7 mouse cellular contexts compared by ENCODE assay signal in the genomic region with DNA sequence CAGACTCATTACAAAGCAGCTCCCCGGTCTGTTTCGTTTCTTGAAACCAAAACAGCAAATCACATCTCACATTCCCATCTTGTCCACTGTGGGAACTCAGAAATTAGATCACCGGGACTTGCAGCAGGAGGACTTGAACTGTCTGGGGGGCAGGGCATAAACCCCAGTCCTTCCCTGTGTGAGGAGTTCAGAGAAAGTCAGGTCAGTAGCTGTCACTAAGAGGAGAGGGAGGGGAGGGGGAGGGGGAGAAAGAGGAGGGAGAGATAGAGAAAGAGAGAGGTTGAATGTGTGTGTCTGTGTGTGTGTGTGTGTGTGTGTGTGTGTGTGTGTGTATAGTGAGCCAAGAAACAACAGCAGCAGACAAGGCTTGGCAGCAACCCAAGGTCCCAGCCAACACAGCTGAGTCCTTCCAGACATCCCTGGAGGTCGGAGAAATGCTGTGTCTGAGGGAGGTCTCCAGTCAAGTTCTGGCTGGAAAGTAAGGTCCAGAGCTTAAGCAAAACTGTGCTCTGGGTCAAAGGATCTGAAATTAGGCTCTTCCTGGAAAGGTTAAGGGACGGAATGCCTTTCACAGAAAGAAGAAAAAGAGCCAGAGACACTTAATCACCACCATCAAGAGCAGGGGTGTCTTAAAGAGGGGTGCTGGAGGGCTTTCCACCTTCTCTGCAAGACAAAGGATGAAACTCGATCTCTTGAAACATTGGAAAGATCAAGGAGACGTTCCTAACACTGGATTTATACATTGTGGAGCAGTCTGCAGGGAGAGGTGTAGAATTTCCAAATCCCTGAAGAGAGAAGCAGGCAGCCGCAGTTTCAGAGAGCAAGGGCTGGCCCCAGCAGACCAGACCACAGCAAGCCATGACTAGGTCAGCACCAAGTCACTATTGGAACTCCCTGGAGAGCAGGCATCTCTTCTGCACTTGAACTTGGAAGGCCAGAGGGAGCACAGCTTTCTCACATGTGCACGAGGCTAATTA. TPM values are rescaled to one million over a fixed set of nuclear protein-coding genes. Genes with fewer than 3 reads are reported as not detected.
DNase-seq lines count a peak whose midpoint lies in the region; ATAC-seq and TF ChIP-seq lines count a peak whose summit lies in the region.

No protein-coding gene starts in this region.

- no peak overlapping the region for H3K9ac ChIP-seq in intestine, postnatal 0 days (ENCODE audit: low read depth, low read length)
- no peak overlapping the region; the same call in 1 of the 2 replicates for H3K9ac ChIP-seq in stomach, embryonic 16.5 days (ENCODE audit: low read length)

- H3K4me2 ChIP-seq in intestine, postnatal 0 days (replicated peaks; ENCODE audit: low read depth), result 0 out of 2 replicates have a peak overlapping the region, but pooled peaks have one; percentile 17
- peak overlapping the region; percentile 16 for H3K4me2 ChIP-seq in stomach, embryonic 16.5 days (ENCODE audit: low read depth, low read length)

- TF ChIP-seq CTCF in intestine, postnatal 0 days (IDR thresholded peaks at IDR 0.05; ENCODE audit: low read depth), result no peak

- DNase-seq in adrenal gland, adult (ENCODE audit: inconsistent age in 2 of 2, low spot score in 1 of 2), result peak; percentile 51 to 83
- DNase-seq in cerebellum, postnatal 25 days, result peak; percentile 29 to 48
- DNase-seq in heart, adult 11 months, result peak; percentile 97
- DNase-seq in lung, postnatal 14 days, result peak; percentile 73
- DNase-seq in spleen, postnatal 36 days (ENCODE audit: low spot score in 2 of 2), result no peak

- 0 out of 2 replicates have a peak overlapping the region, but pooled peaks have one; percentile 16 for H3K27ac ChIP-seq in intestine, postnatal 0 days (ENCODE audit: low read depth, low read length)
- peak overlapping the region; percentile 84 for H3K27ac ChIP-seq in stomach, embryonic 16.5 days (ENCODE audit: low read length)

- H3K4me1 ChIP-seq in intestine, postnatal 0 days (replicated peaks; ENCODE audit: control insufficient read depth, insufficient read depth, low read length), result 0 out of 2 replicates have a peak, but pooled peaks cover 2% of the 10 kb centered on the region
- H3K4me1 ChIP-seq in stomach, embryonic 16.5 days (ENCODE audit: control insufficient read depth, insufficient read depth, low read length), result peaks cover 11% of the 10 kb centered on the region

- no peak for ATAC-seq in intestine, postnatal 0 days
- peak; percentile 90 for ATAC-seq in stomach, embryonic 16.5 days (ENCODE audit: insufficient read depth, low FRiP score)

- H3K36me3 ChIP-seq in intestine, postnatal 0 days (ENCODE audit: control insufficient read depth, insufficient read depth), result no peaks in the 10 kb centered on the region
- no peaks in the 10 kb centered on the region for H3K36me3 ChIP-seq in stomach, embryonic 16.5 days (ENCODE audit: control insufficient read depth, insufficient read depth, low read length)

- no peaks in the 10 kb centered on the region for H3K27me3 ChIP-seq in intestine, postnatal 0 days (replicated peaks; ENCODE audit: control insufficient read depth, insufficient read depth, low read length)
- H3K27me3 ChIP-seq in stomach, embryonic 16.5 days (ENCODE audit: control insufficient read depth, insufficient read depth, low read length), result no peaks in the 10 kb centered on the region

- no peaks in the 10 kb centered on the region for H3K9me3 ChIP-seq in intestine, postnatal 0 days (ENCODE audit: control insufficient read depth)
- H3K9me3 ChIP-seq in stomach, embryonic 16.5 days (replicated peaks; ENCODE audit: control insufficient read depth, low read length), result no peaks in the 10 kb centered on the region

- WGBS in intestine, postnatal 0 days, result 47% methylated on average over 9 of the region's 9 CpGs
- 22% methylated on average over 9 of the region's 9 CpGs for WGBS in stomach, embryonic 16.5 days

- no peak overlapping the region for H3K4me3 ChIP-seq in intestine, postnatal 0 days (ENCODE audit: low read depth, low read length)
- H3K4me3 ChIP-seq in stomach, embryonic 16.5 days (replicated peaks; ENCODE audit: low read length), result no peak overlapping the region

RNA-seq across cellular contexts. Expression of a gene that starts 42.4 kb away (rescaled TPM):
- polyA plus RNA-seq in intestine, postnatal 0 days (2015; fragmentation: Nextera tagmentation; extraction: Ambion mirVana), result 1.1 and 1.4 TPM in 2 replicates
- 3.5 and 3.9 TPM in 2 replicates for polyA plus RNA-seq in stomach, embryonic 16.5 days (2015; fragmentation: Nextera tagmentation; extraction: Ambion mirVana)

Comparison
In these comparisons a context has a peak if more than half of its experiments do, and no peak if none do; other contexts are left out.
1. DNase-seq: peak in adrenal gland, adult (2 of 2), cerebellum, postnatal 25 days (2 of 2), heart, adult 11 months (single experiment) and lung, postnatal 14 days (single experiment); none in spleen, postnatal 36 days (0 of 2).